Mouse (Mus musculus): Measurements from ENCODE around the gene B4galt1. TPM values are rescaled to one million over a fixed set of nuclear protein-coding genes. Genes with fewer than 3 reads are reported as not detected.

B4galt1 gene
- polyA plus RNA-seq, 1 experiment: 3.2 TPM

DNA sequence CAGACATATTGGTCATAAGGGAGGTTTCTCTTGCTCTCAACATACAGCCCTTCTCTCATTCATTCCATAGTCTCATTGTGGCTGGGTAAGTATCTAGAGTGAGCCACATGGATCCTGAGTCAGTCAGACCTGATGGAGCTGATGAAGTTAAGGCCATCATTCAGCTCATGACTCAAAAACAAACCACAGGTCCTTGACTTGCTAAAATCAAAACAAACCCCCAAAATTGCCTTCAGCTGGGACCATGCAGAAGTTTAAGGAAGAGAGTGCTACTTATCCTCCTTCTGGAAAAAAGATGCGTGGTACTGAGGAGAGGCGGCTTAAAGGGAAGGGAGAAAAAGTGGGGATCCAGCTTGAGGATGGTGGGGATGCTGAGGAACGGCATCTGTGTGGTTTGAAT is 58.0 kb downstream of the B4galt1 start:
- H3K27ac ChIP-seq (ENCODE audit: insufficient read depth, low read length): no peak overlapping the region
- no peaks in the 10 kb centered on the region for H3K27me3 ChIP-seq (ENCODE audit: control insufficient read depth, insufficient read depth, low read length)
- 89% methylated on average over 3 of the region's 3 CpGs for WGBS
- no peak overlapping the region for H3K4me3 ChIP-seq (replicated peaks; ENCODE audit: insufficient read depth, low read depth, low read length)
- no peaks in the 10 kb centered on the region for H3K4me1 ChIP-seq (ENCODE audit: control insufficient read depth, insufficient read depth, low read length)
- no peak for DNase-seq
- no peak for TF ChIP-seq POLR2A (IDR thresholded peaks at IDR 0.05; ENCODE audit: borderline replicate concordance, insufficient read depth, low read length)
- TF ChIP-seq CTCF (IDR thresholded peaks at IDR 0.05; ENCODE audit: borderline replicate concordance, insufficient read depth, low read depth, low read length): no peak

DNA sequence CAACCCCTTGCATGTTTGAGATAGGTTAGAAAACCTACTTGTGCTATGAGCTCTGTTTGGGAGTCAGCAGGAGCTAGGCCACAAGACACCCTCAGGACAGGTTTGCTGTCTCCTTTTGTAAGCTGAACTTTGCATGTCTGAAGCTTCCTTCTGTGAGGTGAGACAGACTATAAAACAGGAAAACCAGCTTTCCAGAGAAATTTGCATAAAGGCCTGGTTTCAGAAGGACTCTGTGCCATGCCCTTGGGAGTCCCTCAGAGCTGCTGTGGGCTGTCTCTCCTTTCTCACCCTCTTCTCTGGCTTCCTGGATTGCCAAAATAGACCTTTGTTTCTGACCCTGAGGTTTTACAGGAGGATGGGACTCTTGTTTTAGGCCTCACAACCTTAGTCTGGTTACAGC is 59.5 kb downstream of the B4galt1 start:
- H3K27me3 ChIP-seq (ENCODE audit: control insufficient read depth, insufficient read depth, low read length): no peaks in the 10 kb centered on the region
- no peak overlapping the region for H3K4me3 ChIP-seq (replicated peaks; ENCODE audit: insufficient read depth, low read depth, low read length)
- H3K4me1 ChIP-seq (ENCODE audit: control insufficient read depth, insufficient read depth, low read length): no peaks in the 10 kb centered on the region
- no peak overlapping the region for H3K27ac ChIP-seq (ENCODE audit: insufficient read depth, low read length)
- no peak for TF ChIP-seq POLR2A (IDR thresholded peaks at IDR 0.05; ENCODE audit: borderline replicate concordance, insufficient read depth, low read length)
- TF ChIP-seq CTCF (IDR thresholded peaks at IDR 0.05; ENCODE audit: borderline replicate concordance, insufficient read depth, low read depth, low read length): no peak
- no peak for DNase-seq

DNA sequence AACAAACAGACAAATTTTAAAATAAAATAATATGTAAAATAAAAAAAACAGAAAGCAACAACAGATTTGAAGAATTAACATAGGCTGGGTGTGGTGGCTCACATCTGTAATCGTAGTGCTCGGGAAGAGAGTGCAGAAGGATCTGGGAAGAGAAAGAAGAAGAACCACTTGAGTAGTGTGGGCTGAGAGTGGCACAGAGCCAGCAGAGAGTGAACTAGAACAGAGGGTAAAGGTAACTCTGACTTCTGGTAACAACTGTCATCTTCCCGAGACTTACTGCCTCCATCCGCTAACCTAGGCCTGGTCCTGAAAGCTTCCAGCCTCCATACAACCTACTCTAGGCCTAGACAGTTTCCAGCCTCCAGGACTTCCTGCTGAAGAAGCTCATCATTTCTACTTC is 62.6 kb downstream of the B4galt1 start:
- no peak for DNase-seq
- H3K4me3 ChIP-seq (replicated peaks; ENCODE audit: insufficient read depth, low read depth, low read length): no peak overlapping the region
- 92% methylated on average over 4 of the region's 4 CpGs for WGBS
- H3K27me3 ChIP-seq (ENCODE audit: control insufficient read depth, insufficient read depth, low read length): no peaks in the 10 kb centered on the region
- H3K27ac ChIP-seq (ENCODE audit: insufficient read depth, low read length): no peak overlapping the region
- H3K4me1 ChIP-seq (ENCODE audit: control insufficient read depth, insufficient read depth, low read length): no peaks in the 10 kb centered on the region
- TF ChIP-seq POLR2A (IDR thresholded peaks at IDR 0.05; ENCODE audit: borderline replicate concordance, insufficient read depth, low read length) (no peak), CTCF (IDR thresholded peaks at IDR 0.05; ENCODE audit: borderline replicate concordance, insufficient read depth, low read depth, low read length) (no peak)

DNA sequence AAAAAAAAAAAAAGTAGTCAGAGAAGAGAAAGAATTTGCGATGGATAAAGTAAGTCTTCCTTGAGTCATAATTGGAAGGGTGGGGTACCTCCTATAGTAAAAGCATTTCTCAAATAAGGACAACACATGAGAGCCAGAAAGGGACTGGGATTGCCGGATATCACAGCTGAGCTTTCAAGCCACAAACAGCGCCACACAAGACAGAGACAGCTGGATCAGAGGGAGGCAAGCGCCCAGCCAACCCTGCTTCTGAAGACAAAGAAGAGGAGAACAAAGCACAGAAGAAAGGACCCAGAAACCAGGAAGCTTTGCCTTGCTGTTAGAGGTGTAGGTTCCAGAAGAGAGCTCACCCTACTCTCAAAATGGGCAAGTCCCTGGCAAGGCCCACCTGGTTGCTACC is 67.2 kb downstream of the B4galt1 start:
- no peak for TF ChIP-seq CTCF (IDR thresholded peaks at IDR 0.05; ENCODE audit: borderline replicate concordance, insufficient read depth, low read depth, low read length)
- TF ChIP-seq POLR2A (IDR thresholded peaks at IDR 0.05; ENCODE audit: borderline replicate concordance, insufficient read depth, low read length): no peak
- Histone ChIP-seq H3K4me1 (ENCODE audit: control insufficient read depth, insufficient read depth, low read length) (no peaks in the 10 kb centered on the region), H3K27ac (ENCODE audit: insufficient read depth, low read length) (no peak overlapping the region), H3K27me3 (ENCODE audit: control insufficient read depth, insufficient read depth, low read length) (no peaks in the 10 kb centered on the region), H3K4me3 (replicated peaks; ENCODE audit: insufficient read depth, low read depth, low read length) (no peak overlapping the region)
- no peak for DNase-seq
- WGBS: 58% methylated on average over 4 of the region's 4 CpGs

DNA sequence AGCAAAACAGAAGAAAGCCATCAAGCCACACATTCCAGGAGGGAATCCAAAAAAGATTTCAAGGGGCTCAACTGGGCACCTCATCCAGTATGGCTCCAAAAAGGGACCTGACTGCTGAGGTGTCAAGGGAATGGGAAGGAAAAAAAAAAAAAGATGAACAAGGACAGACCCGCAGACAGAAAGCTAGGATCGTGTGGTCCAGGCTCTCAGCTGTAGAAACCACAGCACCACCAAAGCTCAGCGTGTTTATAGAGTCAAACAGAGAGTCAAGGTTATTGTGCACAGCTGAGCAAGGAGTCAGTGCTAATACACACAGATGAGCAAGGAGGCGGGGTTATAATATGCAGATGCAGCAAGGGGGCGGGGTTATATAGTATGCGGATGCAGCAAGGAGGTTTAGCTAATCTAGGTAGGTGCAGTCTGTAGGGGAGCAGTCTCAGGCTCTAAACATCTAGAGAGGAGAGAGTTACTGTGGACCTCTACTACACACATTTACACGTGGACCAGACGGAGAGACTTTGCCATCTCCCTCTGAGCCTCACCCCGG is 68.1 kb downstream of the B4galt1 start:
- no peak overlapping the region for H3K27ac ChIP-seq (ENCODE audit: insufficient read depth, low read length)
- no peak overlapping the region for H3K4me3 ChIP-seq (replicated peaks; ENCODE audit: insufficient read depth, low read depth, low read length)
- H3K27me3 ChIP-seq (ENCODE audit: control insufficient read depth, insufficient read depth, low read length): no peaks in the 10 kb centered on the region
- no peak for TF ChIP-seq CTCF (IDR thresholded peaks at IDR 0.05; ENCODE audit: borderline replicate concordance, insufficient read depth, low read depth, low read length)
- TF ChIP-seq POLR2A (IDR thresholded peaks at IDR 0.05; ENCODE audit: borderline replicate concordance, insufficient read depth, low read length): no peak
- 74% methylated on average over 9 of the region's 9 CpGs for WGBS
- DNase-seq: no peak
- H3K4me1 ChIP-seq (ENCODE audit: control insufficient read depth, insufficient read depth, low read length): no peaks in the 10 kb centered on the region

DNA sequence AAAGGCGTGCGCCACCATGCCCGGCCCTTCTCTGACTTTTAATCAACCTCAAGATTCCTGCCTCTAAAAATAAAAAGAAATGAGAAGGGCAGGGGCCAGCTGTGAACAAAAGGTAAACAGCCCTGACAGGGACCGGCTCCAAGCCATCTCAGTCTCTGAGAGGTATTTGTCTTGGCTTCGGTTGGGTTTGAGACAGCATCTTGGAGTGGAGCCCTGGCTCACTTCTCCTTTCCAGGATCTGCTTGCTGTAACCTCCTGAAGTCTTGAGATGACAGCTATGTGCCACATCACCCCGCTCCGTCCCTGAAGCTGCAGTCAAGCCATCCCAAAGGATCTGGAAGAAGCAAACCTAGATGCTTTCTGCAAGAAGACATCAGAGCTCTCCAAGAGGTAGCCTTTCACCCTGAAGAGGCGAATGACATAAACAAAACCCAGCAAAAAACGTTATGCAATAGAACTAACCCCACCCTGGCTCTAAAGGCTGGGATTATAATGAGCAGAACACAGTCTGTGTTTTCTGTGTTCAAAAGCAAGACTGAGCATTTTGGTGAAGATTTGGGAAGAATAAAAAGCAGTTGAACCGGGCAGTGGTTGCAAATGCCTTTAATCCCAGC is 69.1 kb downstream of the B4galt1 start:
- Histone ChIP-seq H3K4me1 (ENCODE audit: control insufficient read depth, insufficient read depth, low read length) (no peaks in the 10 kb centered on the region), H3K27me3 (ENCODE audit: control insufficient read depth, insufficient read depth, low read length) (no peaks in the 10 kb centered on the region), H3K27ac (ENCODE audit: insufficient read depth, low read length) (no peak overlapping the region), H3K4me3 (replicated peaks; ENCODE audit: insufficient read depth, low read depth, low read length) (no peak overlapping the region)
- 50% methylated on average over 10 of the region's 10 CpGs for WGBS
- TF ChIP-seq CTCF (IDR thresholded peaks at IDR 0.05; ENCODE audit: borderline replicate concordance, insufficient read depth, low read depth, low read length): no peak
- TF ChIP-seq POLR2A (IDR thresholded peaks at IDR 0.05; ENCODE audit: borderline replicate concordance, insufficient read depth, low read length): no peak
- DNase-seq: no peak

DNA sequence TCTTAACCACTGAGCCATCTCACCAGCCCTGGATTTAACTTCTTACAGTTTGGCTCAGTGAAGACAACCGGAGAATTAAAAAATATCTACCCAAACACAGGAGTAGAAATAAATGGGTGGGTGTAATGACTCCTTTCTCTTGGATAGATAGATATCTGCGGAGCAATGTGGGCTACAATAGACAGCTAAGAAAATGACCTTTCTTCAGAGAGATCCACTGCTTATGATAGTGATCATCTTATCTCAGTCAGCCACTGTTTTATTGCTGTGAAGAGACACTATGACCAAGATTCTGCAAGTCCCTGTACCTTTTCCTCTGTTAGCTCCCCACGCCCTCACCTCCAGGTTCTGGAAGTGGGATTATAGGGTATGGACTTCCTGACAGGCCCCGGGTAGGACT is 70.8 kb downstream of the B4galt1 start:
- DNase-seq: no peak
- H3K27me3 ChIP-seq (ENCODE audit: control insufficient read depth, insufficient read depth, low read length): no peaks in the 10 kb centered on the region
- H3K27ac ChIP-seq (ENCODE audit: insufficient read depth, low read length): no peak overlapping the region
- WGBS: 91% methylated on average over 4 of the region's 4 CpGs
- TF ChIP-seq POLR2A (IDR thresholded peaks at IDR 0.05; ENCODE audit: borderline replicate concordance, insufficient read depth, low read length) (no peak), CTCF (IDR thresholded peaks at IDR 0.05; ENCODE audit: borderline replicate concordance, insufficient read depth, low read depth, low read length) (no peak)
- H3K4me1 ChIP-seq (ENCODE audit: control insufficient read depth, insufficient read depth, low read length): no peaks in the 10 kb centered on the region
- no peak overlapping the region for H3K4me3 ChIP-seq (replicated peaks; ENCODE audit: insufficient read depth, low read depth, low read length)

DNA sequence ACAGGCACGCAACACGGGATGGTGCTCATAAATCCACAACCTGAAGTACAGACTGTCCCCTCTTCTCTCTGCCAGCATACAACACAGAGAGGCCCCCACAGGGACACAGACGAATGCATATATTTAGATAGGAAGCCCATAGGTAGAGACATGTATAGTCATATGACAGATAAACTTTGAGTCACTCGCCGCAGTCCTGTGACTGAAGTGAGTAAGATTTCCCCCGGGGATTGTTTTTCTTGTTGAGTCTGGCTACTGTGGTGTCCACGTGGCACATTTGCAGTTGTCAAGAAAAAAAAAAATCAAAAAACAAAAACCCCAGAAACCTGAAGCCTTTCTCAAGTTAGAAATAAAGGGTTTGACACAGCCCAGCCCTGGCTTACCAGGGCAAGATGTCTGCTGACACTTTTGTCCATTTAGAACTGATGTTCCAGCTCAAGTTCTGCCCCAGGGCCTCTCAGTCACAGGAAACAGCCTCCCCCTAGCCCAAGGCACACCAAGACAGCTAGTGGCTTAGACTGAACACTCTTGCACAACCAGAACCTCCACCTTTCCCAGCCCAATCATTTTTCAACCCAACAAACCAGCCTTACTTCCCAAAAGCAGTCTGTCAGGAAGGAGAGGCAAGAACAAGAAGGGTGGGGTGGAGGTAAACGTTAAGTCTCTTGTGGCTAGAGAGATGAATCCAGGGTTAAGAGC is 71.9 kb downstream of the B4galt1 start:
- DNase-seq: no peak
- H3K4me3 ChIP-seq (replicated peaks; ENCODE audit: insufficient read depth, low read depth, low read length): no peak overlapping the region

More for the DNA sequence above, 71.9 kb downstream of the B4galt1 start:
- no peak for TF ChIP-seq CTCF (IDR thresholded peaks at IDR 0.05; ENCODE audit: borderline replicate concordance, insufficient read depth, low read depth, low read length)
- no peak for TF ChIP-seq POLR2A (IDR thresholded peaks at IDR 0.05; ENCODE audit: borderline replicate concordance, insufficient read depth, low read length)
- no peaks in the 10 kb centered on the region for H3K27me3 ChIP-seq (ENCODE audit: control insufficient read depth, insufficient read depth, low read length)
- H3K4me1 ChIP-seq (ENCODE audit: control insufficient read depth, insufficient read depth, low read length): no peaks in the 10 kb centered on the region
- WGBS: 78% methylated on average over 8 of the region's 8 CpGs
- H3K27ac ChIP-seq (ENCODE audit: insufficient read depth, low read length): no peak overlapping the region
